Mouse (Mus musculus) hindbrain, embryonic 12.5 days (tissue): ENCODE measurements around the gene Npepl1. TPM values are rescaled to one million over a fixed set of nuclear protein-coding genes. Genes with fewer than 3 reads are reported as not detected.
A peak's percentile ranks its signal among the peaks of the same experiment; 100 is the strongest.

ENCODE experiments used
- ATAC-seq: fragments of 200-750 bp; cut with Nextera tagmentation; 2 replicates; pipeline ENCODE4 v1.8.0; 2017; ENCODE audit warnings: moderate TSS enrichment; ENCODE audit not compliant: low FRiP score
- H3K27ac ChIP-seq: fragments of 300-500 bp; sonication (generic); 2 replicates; pipeline ENCODE4 v1.5.1; 2016; ENCODE audit warnings: mild to moderate bottlenecking
- H3K27me3 ChIP-seq: fragments of 300-500 bp; sonication (generic); 2 replicates; pipeline ENCODE4 v1.6.1; 2016; ENCODE audit warnings: mild to moderate bottlenecking
- H3K36me3 ChIP-seq: fragments of 300-500 bp; sonication (generic); 2 replicates; pipeline ENCODE4 v1.6.1; 2016; ENCODE audit warnings: mild to moderate bottlenecking
- H3K4me1 ChIP-seq: fragments of 300-500 bp; sonication (generic); 2 replicates; pipeline ENCODE4 v1.6.1; 2016
- H3K4me2 ChIP-seq: fragments of 300-500 bp; sonication (generic); replicated peaks from 2 replicates; pipeline ENCODE4 v1.6.1; 2016; ENCODE audit warnings: mild to moderate bottlenecking
- H3K4me3 ChIP-seq: fragments of 300-500 bp; sonication (generic); 2 replicates; pipeline ENCODE4 v1.5.1; 2016; ENCODE audit warnings: mild to moderate bottlenecking
- H3K9ac ChIP-seq: fragments of 300-500 bp; sonication (generic); 2 replicates; pipeline ENCODE4 v1.6.1; 2016; ENCODE audit warnings: mild to moderate bottlenecking, moderate library complexity
- H3K9me3 ChIP-seq: fragments of 300-500 bp; sonication (generic); replicated peaks from 2 replicates; pipeline ENCODE4 v1.6.1; 2016; ENCODE audit warnings: mild to moderate bottlenecking
- WGBS: fragments of 180-500 bp; shearing (Covaris S2); methylation state at CpG from one replicate; pipeline ENCODE4 v1.1.7; 2016; 5-methylcytosine and 5-hydroxymethylcytosine counted together
- polyA plus RNA-seq: library from polyadenylated mRNA; unstranded; fragments of >200 nt; fragmentation: Nextera tagmentation; extraction: Ambion mirVana; gene quantifications from 2 replicates; pipeline ENCODE4 v1.2.1, GENCODE M21; 2016

The Npepl1 gene
- polyA plus RNA-seq, 1 experiment from 2014 or later, result 29.0 TPM

GRCm38 (mm10) chr2:174076433-174076824, 33.7 kb upstream of the Npepl1 start:
- ATAC-seq, result no peak; the same call in 1 of the 2 replicates
- H3K9me3 ChIP-seq, result no peaks in the 10 kb centered on the region
- H3K4me3 ChIP-seq, result peak overlapping the region; percentile 75
- H3K36me3 ChIP-seq, result no peaks in the 10 kb centered on the region
- under 1% methylated on average over 22 of the region's 22 CpGs for WGBS
- H3K9ac ChIP-seq, result peak overlapping the region; percentile 71
- H3K27ac ChIP-seq, result peak overlapping the region; percentile 93
- H3K27me3 ChIP-seq, result no peaks in the 10 kb centered on the region
- peak overlapping the region; percentile 91 for H3K4me2 ChIP-seq
- H3K4me1 ChIP-seq, result peaks cover 51% of the 10 kb centered on the region

- Histone ChIP-seq H3K27ac (peak overlapping the region; percentile 93), H3K27me3 (no peaks in the 10 kb centered on the region), H3K4me2 (peak overlapping the region; percentile 91), H3K9ac (peak overlapping the region; percentile 71), H3K4me3 (peak overlapping the region; percentile 75), H3K4me1 (peaks cover 51% of the 10 kb centered on the region), H3K9me3 (no peaks in the 10 kb centered on the region), H3K36me3 (no peaks in the 10 kb centered on the region)
- WGBS, result 0% methylated on average over 19 of the region's 19 CpGs
- ATAC-seq, result no peak
Observed at GRCm38 (mm10) chr2:174077004-174077695, 33.0 kb upstream of the Npepl1 start.

GRCm38 (mm10) chr2:174077776-174078338, 32.3 kb upstream of the Npepl1 start:
- no peaks in the 10 kb centered on the region for H3K36me3 ChIP-seq
- H3K4me2 ChIP-seq, result peak overlapping the region; percentile 91
- no peaks in the 10 kb centered on the region for H3K9me3 ChIP-seq
- ATAC-seq, result no peak
- H3K27ac ChIP-seq, result peak overlapping the region; percentile 93
- no peaks in the 10 kb centered on the region for H3K27me3 ChIP-seq
- 8% methylated on average over 11 of the region's 11 CpGs for WGBS
- H3K4me3 ChIP-seq, result peak overlapping the region; percentile 75
- H3K9ac ChIP-seq, result peak overlapping the region; percentile 71
- peaks cover 49% of the 10 kb centered on the region for H3K4me1 ChIP-seq

- ATAC-seq, result no peak
- no peak overlapping the region for H3K27ac ChIP-seq
- no peaks in the 10 kb centered on the region for H3K27me3 ChIP-seq
- H3K4me2 ChIP-seq, result no peak overlapping the region
- H3K9ac ChIP-seq, result no peak overlapping the region
- peaks cover 32% of the 10 kb centered on the region for H3K4me1 ChIP-seq
- H3K36me3 ChIP-seq, result no peaks in the 10 kb centered on the region
- H3K4me3 ChIP-seq, result no peak overlapping the region
- WGBS, result 81% methylated on average over 5 of the region's 5 CpGs
- no peaks in the 10 kb centered on the region for H3K9me3 ChIP-seq
Observed at GRCm38 (mm10) chr2:174081833-174082232, 28.3 kb upstream of the Npepl1 start.

GRCm38 (mm10) chr2:174082380-174082918, 27.7 kb upstream of the Npepl1 start:
- Histone ChIP-seq H3K27me3 (no peaks in the 10 kb centered on the region), H3K4me1 (peaks cover 25% of the 10 kb centered on the region), H3K4me3 (no peak overlapping the region), H3K27ac (no peak overlapping the region), H3K4me2 (no peak overlapping the region), H3K36me3 (no peaks in the 10 kb centered on the region), H3K9me3 (no peaks in the 10 kb centered on the region), H3K9ac (no peak overlapping the region)
- no peak for ATAC-seq
- 77% methylated on average over 3 of the region's 3 CpGs for WGBS

GRCm38 (mm10) chr2:174095086-174095485, 15.1 kb upstream of the Npepl1 start:
- Histone ChIP-seq H3K27me3 (no peaks in the 10 kb centered on the region), H3K36me3 (peaks cover 21% of the 10 kb centered on the region), H3K27ac (no peak overlapping the region), H3K4me3 (no peak overlapping the region), H3K4me2 (no peak overlapping the region), H3K9me3 (no peaks in the 10 kb centered on the region), H3K4me1 (no peaks in the 10 kb centered on the region; the same call in 1 of the 2 replicates), H3K9ac (no peak overlapping the region)
- no peak for ATAC-seq
- 94% methylated on average over 3 of the region's 3 CpGs for WGBS

- Histone ChIP-seq H3K4me1 (0 out of 2 replicates have a peak, but pooled peaks cover 2% of the 10 kb centered on the region), H3K9ac (no peak overlapping the region), H3K27ac (no peak overlapping the region), H3K27me3 (no peaks in the 10 kb centered on the region), H3K4me2 (no peak overlapping the region), H3K9me3 (no peaks in the 10 kb centered on the region), H3K36me3 (0 out of 2 replicates have a peak, but pooled peaks cover 3% of the 10 kb centered on the region), H3K4me3 (no peak overlapping the region)
- 62% methylated on average over 7 of the region's 7 CpGs for WGBS
- ATAC-seq, result no peak
Observed at GRCm38 (mm10) chr2:174102399-174102798, 7.8 kb upstream of the Npepl1 start.

- H3K9me3 ChIP-seq, result no peaks in the 10 kb centered on the region
- ATAC-seq, result no peak
- H3K27ac ChIP-seq, result no peak overlapping the region
- H3K27me3 ChIP-seq, result no peaks in the 10 kb centered on the region; the same call in 1 of the 2 replicates
- no peak overlapping the region for H3K4me2 ChIP-seq
- 0 out of 2 replicates have a peak, but pooled peaks cover 2% of the 10 kb centered on the region for H3K4me1 ChIP-seq
- WGBS, result 95% methylated on average over 4 of the region's 4 CpGs
- H3K36me3 ChIP-seq, result no peaks in the 10 kb centered on the region
- H3K9ac ChIP-seq, result no peak overlapping the region
- no peak overlapping the region for H3K4me3 ChIP-seq
Observed at GRCm38 (mm10) chr2:174103527-174103926, 6.6 kb upstream of the Npepl1 start.

GRCm38 (mm10) chr2:174107375-174107774, 2.8 kb upstream of the Npepl1 start:
- Histone ChIP-seq H3K9me3 (no peaks in the 10 kb centered on the region), H3K4me2 (no peak overlapping the region), H3K4me1 (peaks cover 22% of the 10 kb centered on the region), H3K27me3 (no peaks in the 10 kb centered on the region; the same call in 1 of the 2 replicates), H3K9ac (no peak overlapping the region), H3K4me3 (no peak overlapping the region), H3K27ac (no peak overlapping the region), H3K36me3 (0 out of 2 replicates have a peak, but pooled peaks cover 2% of the 10 kb centered on the region)
- no peak for ATAC-seq
- WGBS, result 93% methylated on average over 3 of the region's 3 CpGs

- Histone ChIP-seq H3K27ac (peak overlapping the region; percentile 46; the same call in 1 of the 2 replicates), H3K4me2 (peak overlapping the region; percentile 73), H3K36me3 (peaks cover 7% of the 10 kb centered on the region; the same call in 1 of the 2 replicates), H3K4me3 (peak overlapping the region; percentile 47), H3K9ac (peak overlapping the region; percentile 79), H3K4me1 (peaks cover 20% of the 10 kb centered on the region), H3K9me3 (no peaks in the 10 kb centered on the region), H3K27me3 (no peaks in the 10 kb centered on the region; the same call in 1 of the 2 replicates)
- no peak; the same call in 1 of the 2 replicates for ATAC-seq
- WGBS, result 49% methylated on average over 33 of the region's 33 CpGs
Observed at GRCm38 (mm10) chr2:174110783-174111549, 817 bp downstream of the Npepl1 start.

GRCm38 (mm10) chr2:174112931-174113330, 2.8 kb downstream of the Npepl1 start:
- Histone ChIP-seq H3K27ac (no peak overlapping the region), H3K4me3 (no peak overlapping the region), H3K9ac (no peak overlapping the region), H3K4me2 (no peak overlapping the region), H3K4me1 (peaks cover 34% of the 10 kb centered on the region), H3K36me3 (peaks cover 7% of the 10 kb centered on the region; the same call in 1 of the 2 replicates), H3K27me3 (no peaks in the 10 kb centered on the region; the same call in 1 of the 2 replicates), H3K9me3 (no peaks in the 10 kb centered on the region)
- ATAC-seq, result no peak
- WGBS, result 63% methylated on average over 18 of the region's 18 CpGs
